Mouse (Mus musculus) stomach, embryonic 14.5 days (tissue): ENCODE data around the gene Ano4. TPM values are rescaled to one million over a fixed set of nuclear protein-coding genes. Genes with fewer than 3 reads are reported as not detected.
A peak's percentile ranks its signal among the peaks of the same experiment; 100 is the strongest.

Experiments
- ATAC-seq: fragments of 200-750 bp; cut with Nextera tagmentation; 2 replicates; pipeline ENCODE4 v1.8.0; 2017; ENCODE audit warnings: low read depth, moderate TSS enrichment; ENCODE audit not compliant: insufficient number of reproducible peaks, insufficient read depth, low FRiP score
- H3K27ac ChIP-seq: fragments of 300-500 bp; sonication (generic); 2 replicates; pipeline ENCODE4 v1.5.1; 2014; ENCODE audit warnings: mild to moderate bottlenecking, low read length, moderate library complexity, mixed read lengths
- H3K27me3 ChIP-seq: fragments of 300-500 bp; sonication (generic); 2 replicates; pipeline ENCODE4 v1.6.1; 2014; ENCODE audit warnings: low read length, control low read depth, mixed read lengths; ENCODE audit not compliant: control insufficient read depth, insufficient read depth
- H3K36me3 ChIP-seq: fragments of 300-500 bp; sonication (generic); 2 replicates; pipeline ENCODE4 v1.6.1; 2014; ENCODE audit warnings: mild to moderate bottlenecking, control low read depth, low read length, moderate library complexity, mixed read lengths; ENCODE audit not compliant: control insufficient read depth, insufficient read depth
- H3K4me1 ChIP-seq: fragments of 300-500 bp; sonication (generic); 2 replicates; pipeline ENCODE4 v1.6.1; 2014; ENCODE audit warnings: low read length, control low read depth, mixed read lengths; ENCODE audit not compliant: control insufficient read depth, insufficient read depth
- H3K4me2 ChIP-seq: fragments of 300-500 bp; sonication (generic); replicated peaks from 2 replicates; pipeline ENCODE4 v1.6.1; 2014; ENCODE audit warnings: low read depth, low read length, control low read depth
- H3K4me3 ChIP-seq: fragments of 300-500 bp; sonication (generic); 2 replicates; pipeline ENCODE4 v1.5.1; 2014; ENCODE audit warnings: low read depth, low read length, control low read depth
- H3K9ac ChIP-seq: fragments of 300-500 bp; sonication (generic); replicated peaks from 2 replicates; pipeline ENCODE4 v1.6.1; 2014; ENCODE audit warnings: low read depth, mild to moderate bottlenecking, control low read depth, low read length, moderate library complexity, mixed read lengths
- H3K9me3 ChIP-seq: fragments of 300-500 bp; sonication (generic); 2 replicates; pipeline ENCODE4 v1.6.1; 2016; ENCODE audit warnings: low read depth, low read length, control low read depth; ENCODE audit not compliant: control insufficient read depth
- WGBS: fragments of 180-500 bp; shearing (Covaris S2); extraction: QIAGEN DNeasy Blood & Tissue Kit; methylation state at CpG from one replicate; pipeline ENCODE4 v1.1.7; 2014; 5-methylcytosine and 5-hydroxymethylcytosine counted together
- polyA plus RNA-seq: library from polyadenylated mRNA; unstranded; fragments of >200 nt; fragmentation: Nextera tagmentation; extraction: Ambion mirVana; gene quantifications from 2 replicates; pipeline ENCODE4 v1.2.1, GENCODE M21; 2014

Gene Ano4
- polyA plus RNA-seq, 1 experiment from 2014 or later, result 1.2 TPM

DNA sequence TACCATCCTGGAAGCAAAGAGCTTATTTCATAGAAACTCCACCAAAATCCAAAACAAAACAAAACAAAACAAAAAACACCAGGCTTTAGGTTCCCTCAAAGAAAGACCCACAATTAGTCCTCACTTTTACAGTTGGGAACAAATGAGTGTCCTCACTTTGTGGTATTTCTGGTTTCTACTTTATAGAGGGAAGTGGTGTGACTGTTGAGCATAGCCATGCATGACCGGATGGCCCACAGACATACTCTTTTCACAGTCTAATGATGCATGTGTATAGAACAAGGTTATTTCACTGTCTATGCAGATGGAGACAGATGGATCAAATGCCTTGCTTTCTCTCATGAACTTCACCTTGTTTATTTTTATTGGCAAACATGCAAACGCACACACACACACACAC, 10.1 kb upstream of the Ano4 start:
- H3K27ac ChIP-seq, result no peak overlapping the region
- WGBS, result 78% methylated on average over 2 of the region's 2 CpGs
- no peaks in the 10 kb centered on the region for H3K9me3 ChIP-seq
- no peak overlapping the region for H3K4me2 ChIP-seq
- H3K9ac ChIP-seq, result no peak overlapping the region
- ATAC-seq, result no peak
- H3K36me3 ChIP-seq, result no peaks in the 10 kb centered on the region
- H3K27me3 ChIP-seq, result no peaks in the 10 kb centered on the region
- H3K4me1 ChIP-seq, result no peaks in the 10 kb centered on the region
- no peak overlapping the region for H3K4me3 ChIP-seq

DNA sequence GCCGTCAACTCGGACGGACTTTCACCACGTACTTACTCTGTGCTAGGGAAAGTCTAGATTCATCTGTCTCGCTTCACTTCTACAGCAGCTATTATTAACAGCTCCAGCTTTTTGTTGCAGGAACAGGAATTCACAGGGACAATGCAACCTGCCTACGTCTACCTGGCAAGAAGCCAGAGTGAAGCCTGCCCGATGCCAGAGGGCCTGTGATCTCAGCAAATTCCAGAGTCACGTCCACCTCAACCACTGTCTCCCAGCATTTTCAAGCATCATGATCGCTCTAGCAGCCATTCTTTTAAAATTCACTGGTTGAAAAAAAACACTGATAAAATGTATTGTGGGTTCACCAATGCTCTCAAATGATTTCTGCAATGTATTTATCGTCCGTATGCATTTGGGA, 6.9 kb upstream of the Ano4 start:
- no peak overlapping the region for H3K4me2 ChIP-seq
- H3K4me1 ChIP-seq, result no peaks in the 10 kb centered on the region
- H3K27ac ChIP-seq, result no peak overlapping the region
- H3K9me3 ChIP-seq, result no peaks in the 10 kb centered on the region
- no peak for ATAC-seq
- H3K4me3 ChIP-seq, result no peak overlapping the region
- no peaks in the 10 kb centered on the region for H3K36me3 ChIP-seq
- no peak overlapping the region for H3K9ac ChIP-seq
- no peaks in the 10 kb centered on the region for H3K27me3 ChIP-seq
- WGBS, result 78% methylated on average over 11 of the region's 11 CpGs

DNA sequence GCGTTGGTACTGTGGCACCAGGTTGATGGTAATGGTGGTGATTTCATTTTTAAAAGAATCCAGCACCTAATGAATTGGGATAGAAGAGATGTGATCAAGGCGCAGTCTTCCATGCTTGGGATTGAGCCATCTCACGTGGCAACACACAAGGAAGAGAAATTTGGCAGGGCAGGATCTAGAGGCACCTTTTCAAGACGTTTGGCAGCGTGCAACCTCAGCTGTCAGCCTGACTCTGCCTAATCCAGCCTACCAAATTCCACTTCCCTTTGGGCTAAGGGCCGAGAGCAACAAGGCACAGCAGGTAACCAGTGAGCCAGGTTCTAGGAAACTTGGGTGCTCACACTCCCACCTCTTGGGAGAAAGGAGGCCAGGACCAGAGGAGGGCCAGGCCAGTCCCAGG, 1.0 kb upstream of the Ano4 start:
- 58% methylated on average over 6 of the region's 6 CpGs for WGBS
- H3K4me3 ChIP-seq, result no peak overlapping the region
- no peaks in the 10 kb centered on the region for H3K4me1 ChIP-seq
- no peak for ATAC-seq
- H3K27me3 ChIP-seq, result peaks cover 13% of the 10 kb centered on the region
- no peaks in the 10 kb centered on the region for H3K36me3 ChIP-seq
- H3K27ac ChIP-seq, result no peak overlapping the region
- no peak overlapping the region for H3K9ac ChIP-seq
- H3K9me3 ChIP-seq, result no peaks in the 10 kb centered on the region
- H3K4me2 ChIP-seq, result no peak overlapping the region

DNA sequence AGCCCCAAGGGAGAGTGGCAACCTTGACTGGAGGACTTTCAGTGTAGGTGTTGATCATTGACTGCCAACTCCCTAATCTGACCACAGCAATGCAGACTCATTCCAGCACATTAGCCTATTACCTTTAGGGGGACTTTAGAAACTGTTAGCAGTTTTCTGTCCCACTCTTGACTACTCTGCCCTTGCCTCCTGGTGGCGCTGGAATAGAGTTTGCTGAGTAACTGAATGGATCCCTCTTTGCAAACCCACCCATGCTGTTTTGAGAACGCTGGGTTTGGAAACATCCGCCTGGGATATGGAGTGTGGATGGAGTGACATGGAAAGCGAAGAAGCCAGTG, 603 bp upstream of the Ano4 start:
- no peak for ATAC-seq
- peaks cover 13% of the 10 kb centered on the region for H3K27me3 ChIP-seq
- 47% methylated on average over 4 of the region's 4 CpGs for WGBS
- no peak overlapping the region for H3K9ac ChIP-seq
- peak overlapping the region; percentile 92 for H3K4me2 ChIP-seq
- no peaks in the 10 kb centered on the region for H3K9me3 ChIP-seq
- H3K4me1 ChIP-seq, result no peaks in the 10 kb centered on the region
- peak overlapping the region; percentile 52 for H3K4me3 ChIP-seq
- H3K36me3 ChIP-seq, result no peaks in the 10 kb centered on the region
- no peak overlapping the region for H3K27ac ChIP-seq

DNA sequence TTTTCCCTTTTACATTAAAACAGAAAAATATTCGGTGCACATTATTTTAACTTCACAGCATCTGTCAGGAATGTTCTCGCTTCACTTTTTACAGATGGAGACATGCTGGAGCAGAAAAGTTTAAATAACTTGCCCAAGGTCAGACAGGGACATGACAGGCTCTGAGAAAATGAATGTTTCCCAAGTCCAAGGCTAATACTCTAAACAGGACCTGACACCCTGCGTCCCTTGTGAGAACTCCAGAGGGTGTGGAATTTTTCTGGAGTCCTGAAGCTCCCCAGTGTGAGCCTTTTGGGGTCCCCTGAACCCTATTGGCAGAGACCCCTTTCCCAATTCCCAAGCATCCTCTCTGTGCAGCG, 451 bp downstream of the Ano4 start:
- Histone ChIP-seq H3K4me2 (peak overlapping the region; percentile 92), H3K9ac (no peak overlapping the region), H3K4me3 (peak overlapping the region; percentile 52), H3K36me3 (no peaks in the 10 kb centered on the region), H3K4me1 (no peaks in the 10 kb centered on the region), H3K27me3 (peaks cover 13% of the 10 kb centered on the region), H3K9me3 (no peaks in the 10 kb centered on the region), H3K27ac (no peak overlapping the region)
- 14% methylated on average over 4 of the region's 4 CpGs for WGBS
- no peak for ATAC-seq

DNA sequence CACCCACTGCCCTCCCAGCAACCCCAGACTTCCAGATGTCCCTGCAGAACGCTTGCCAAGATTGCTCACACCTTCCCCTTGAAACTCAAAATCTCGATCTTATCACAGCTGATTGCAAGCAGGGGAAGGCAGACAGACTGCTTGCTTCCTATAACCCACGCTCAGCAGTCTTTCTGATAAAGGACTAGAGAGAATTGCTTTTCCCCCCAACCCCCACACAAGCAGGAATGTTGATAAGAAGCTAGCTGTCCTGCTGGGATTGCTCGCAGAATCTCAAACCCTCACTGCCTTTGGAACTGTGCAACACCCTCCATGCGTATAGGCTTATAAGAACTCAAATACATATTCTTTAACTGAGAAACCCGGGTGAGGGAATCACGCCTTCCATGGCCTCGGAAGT, 846 bp downstream of the Ano4 start:
- no peak overlapping the region for H3K27ac ChIP-seq
- H3K27me3 ChIP-seq, result peaks cover 13% of the 10 kb centered on the region
- H3K4me3 ChIP-seq, result no peak overlapping the region
- ATAC-seq, result no peak
- WGBS, result 19% methylated on average over 8 of the region's 8 CpGs
- H3K4me1 ChIP-seq, result no peaks in the 10 kb centered on the region
- H3K4me2 ChIP-seq, result no peak overlapping the region
- no peaks in the 10 kb centered on the region for H3K36me3 ChIP-seq
- no peaks in the 10 kb centered on the region for H3K9me3 ChIP-seq
- no peak overlapping the region for H3K9ac ChIP-seq

DNA sequence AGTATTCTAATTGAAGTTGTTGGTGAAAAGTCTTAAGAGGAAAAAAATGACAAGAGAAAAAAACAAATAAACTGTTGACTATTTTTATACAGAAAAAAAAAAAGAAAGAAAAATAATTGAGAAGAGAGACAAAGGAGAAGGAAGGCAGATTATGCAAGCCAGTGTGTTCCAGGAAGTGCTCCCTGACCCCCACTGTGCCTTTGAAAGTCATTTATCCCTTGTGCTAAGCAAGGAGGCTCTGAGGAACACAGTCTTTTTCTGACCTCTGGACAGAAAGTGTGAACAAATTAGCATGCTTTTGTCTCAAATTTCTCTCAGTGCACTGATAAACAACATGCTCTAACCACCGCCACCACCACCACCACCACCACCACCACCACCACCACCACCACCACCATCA, 14.3 kb downstream of the Ano4 start:
- Histone ChIP-seq H3K4me3 (no peak overlapping the region), H3K36me3 (no peaks in the 10 kb centered on the region), H3K27me3 (no peaks in the 10 kb centered on the region), H3K4me1 (no peaks in the 10 kb centered on the region), H3K9me3 (no peaks in the 10 kb centered on the region), H3K9ac (no peak overlapping the region), H3K27ac (no peak overlapping the region), H3K4me2 (no peak overlapping the region)
- 86% methylated on average over 1 of the region's 1 CpGs for WGBS
- ATAC-seq, result no peak

DNA sequence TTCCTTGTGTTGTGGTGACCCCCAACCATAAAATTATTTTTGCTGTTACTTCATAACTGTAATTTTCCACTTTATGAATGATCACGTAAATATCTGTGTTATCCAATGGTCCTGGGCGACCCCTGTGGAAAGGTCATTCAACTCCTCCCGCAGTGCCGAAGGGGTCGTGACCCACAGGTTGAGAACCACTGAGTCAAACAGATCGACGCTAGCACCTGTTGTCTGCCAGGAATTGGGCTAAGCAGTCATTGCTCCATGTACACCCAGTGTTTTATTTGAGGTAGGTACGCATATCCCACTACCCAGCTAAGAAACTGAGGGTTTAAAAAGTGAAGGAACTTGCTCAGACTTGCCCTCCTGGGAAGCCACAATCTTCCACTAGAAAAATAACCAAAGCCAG, 14.8 kb downstream of the Ano4 start:
- no peaks in the 10 kb centered on the region for H3K9me3 ChIP-seq
- H3K27ac ChIP-seq, result no peak overlapping the region
- no peak overlapping the region for H3K9ac ChIP-seq
- no peak overlapping the region for H3K4me3 ChIP-seq
- 77% methylated on average over 8 of the region's 8 CpGs for WGBS
- H3K4me1 ChIP-seq, result no peaks in the 10 kb centered on the region
- H3K36me3 ChIP-seq, result no peaks in the 10 kb centered on the region
- no peaks in the 10 kb centered on the region for H3K27me3 ChIP-seq
- H3K4me2 ChIP-seq, result no peak overlapping the region
- no peak for ATAC-seq

DNA sequence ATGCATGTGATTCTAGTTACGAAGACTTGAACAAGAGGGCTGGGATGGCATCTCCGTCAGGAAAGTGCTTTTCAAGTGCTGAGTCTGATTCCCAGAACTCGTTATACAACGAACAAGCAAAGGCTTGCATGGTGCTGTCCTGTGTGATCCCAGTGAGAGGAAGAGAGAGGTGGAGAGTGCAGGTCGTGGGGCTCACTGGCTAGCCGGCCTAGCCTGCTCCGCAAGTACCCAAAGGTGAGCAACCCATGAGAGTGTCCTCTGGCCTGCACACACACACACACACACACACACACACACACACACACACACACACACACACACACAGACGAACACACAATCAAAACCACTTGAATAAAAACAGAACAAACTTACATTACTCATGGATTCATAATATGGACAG, 15.7 kb downstream of the Ano4 start:
- ATAC-seq, result no peak
- no peaks in the 10 kb centered on the region for H3K27me3 ChIP-seq
- no peaks in the 10 kb centered on the region for H3K36me3 ChIP-seq
- no peak overlapping the region for H3K27ac ChIP-seq
- no peaks in the 10 kb centered on the region for H3K9me3 ChIP-seq
- H3K4me3 ChIP-seq, result no peak overlapping the region
- no peak overlapping the region for H3K9ac ChIP-seq
- no peak overlapping the region for H3K4me2 ChIP-seq
- WGBS, result 78% methylated on average over 8 of the region's 8 CpGs
- no peaks in the 10 kb centered on the region for H3K4me1 ChIP-seq
